14 mouse cellular contexts compared by ENCODE assay signal in the genomic region with DNA sequence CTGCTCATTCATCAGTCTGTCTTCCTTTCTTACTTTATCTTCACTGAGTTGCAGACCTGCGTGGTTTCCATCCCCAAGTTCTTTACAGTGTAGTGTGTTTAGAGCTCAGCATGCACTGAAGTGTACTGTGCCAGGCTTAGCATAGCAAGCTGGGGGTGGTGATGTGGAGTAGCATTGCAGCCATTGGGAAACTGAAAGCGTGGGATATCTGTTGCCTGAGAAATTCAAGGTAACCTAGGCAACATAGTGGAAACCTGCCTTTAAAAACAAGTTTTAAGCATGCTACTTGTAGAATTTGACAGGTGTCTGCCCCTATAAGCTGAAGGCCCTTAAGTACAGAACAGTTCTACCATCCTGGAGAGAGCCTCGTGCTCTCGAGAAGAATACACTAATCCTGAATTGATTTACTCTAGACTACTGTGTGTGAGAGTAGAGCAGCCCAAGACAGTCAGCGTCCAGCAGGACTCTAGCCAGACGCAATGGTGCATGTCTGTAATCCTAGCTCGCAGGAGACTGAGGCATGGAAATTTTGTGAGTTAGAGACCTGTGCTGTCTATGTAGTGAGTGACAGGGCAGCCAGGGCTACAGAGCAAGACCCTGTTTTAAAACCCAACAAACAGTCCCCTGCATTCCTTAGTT. TPM values are rescaled to one million over a fixed set of nuclear protein-coding genes. Genes with fewer than 3 reads are reported as not detected.
A peak's percentile ranks its signal among the peaks of the same experiment; 100 is the strongest.
DNase-seq lines count a peak whose midpoint lies in the region; ATAC-seq lines count a peak whose summit lies in the region.
"Had no signal": no experiment of that assay in that cellular context is flagged by ENCODE, and none has a peak within 500 bp of the region (broad histone marks: within the 10 kb centered on the region; RNA-seq: fewer than 3 reads in every experiment).

No protein-coding gene starts in this region.

- no peak for ATAC-seq in hindbrain, embryonic 13.5 days (ENCODE audit: low FRiP score)
- no peak for ATAC-seq in hindbrain, embryonic 12.5 days (ENCODE audit: low FRiP score)
- ATAC-seq in midbrain, embryonic 16.5 days: 0 out of 2 replicates have a peak, but pooled peaks have one; percentile 39
- ATAC-seq in stomach, embryonic 15.5 days (ENCODE audit: insufficient read depth, low FRiP score, low read depth): 0 out of 2 replicates have a peak, but pooled peaks have one; percentile 18
- no peak for ATAC-seq in granulocyte monocyte progenitor cell, adult 5-6 weeks (replicated peaks; ENCODE audit: poor library complexity, severe bottlenecking)
- ATAC-seq: CD4-positive, CD25-positive, alpha-beta regulatory T cell, adult 4 months had no signal

- H3K27me3 ChIP-seq in hindbrain, embryonic 13.5 days: no peaks in the 10 kb centered on the region
- H3K27me3 ChIP-seq in hindbrain, embryonic 12.5 days: no peaks in the 10 kb centered on the region
- H3K27me3 ChIP-seq in midbrain, embryonic 16.5 days (ENCODE audit: control insufficient read depth, insufficient read depth, low read depth, low read length): no peaks in the 10 kb centered on the region
- no peaks in the 10 kb centered on the region for H3K27me3 ChIP-seq in midbrain, embryonic 10.5 days (ENCODE audit: low read depth, poor library complexity, severe bottlenecking)
- no peaks in the 10 kb centered on the region for H3K27me3 ChIP-seq in stomach, embryonic 15.5 days (replicated peaks)
- H3K27me3 ChIP-seq: heart, embryonic 13.5 days had no signal

- H3K9me3 ChIP-seq in hindbrain, embryonic 13.5 days: no peaks in the 10 kb centered on the region
- no peaks in the 10 kb centered on the region for H3K9me3 ChIP-seq in hindbrain, embryonic 12.5 days (replicated peaks)
- no peaks in the 10 kb centered on the region for H3K9me3 ChIP-seq in midbrain, embryonic 16.5 days (replicated peaks; ENCODE audit: control insufficient read depth, low read length, poor library complexity, severe bottlenecking)
- no peaks in the 10 kb centered on the region for H3K9me3 ChIP-seq in midbrain, embryonic 10.5 days (replicated peaks)
- H3K9me3 ChIP-seq in stomach, embryonic 15.5 days: no peaks in the 10 kb centered on the region
- H3K9me3 ChIP-seq: heart, embryonic 13.5 days had no signal

- peaks cover 24% of the 10 kb centered on the region for H3K36me3 ChIP-seq in hindbrain, embryonic 13.5 days
- H3K36me3 ChIP-seq in hindbrain, embryonic 12.5 days: peaks cover 19% of the 10 kb centered on the region; the same call in 1 of the 2 replicates
- H3K36me3 ChIP-seq in midbrain, embryonic 16.5 days (ENCODE audit: control insufficient read depth, insufficient read depth, low read length): peaks cover 10% of the 10 kb centered on the region
- peaks cover 44% of the 10 kb centered on the region for H3K36me3 ChIP-seq in midbrain, embryonic 10.5 days
- peaks cover 6% of the 10 kb centered on the region; the same call in 1 of the 2 replicates for H3K36me3 ChIP-seq in stomach, embryonic 15.5 days

- H3K27ac ChIP-seq in hindbrain, embryonic 13.5 days: 0 out of 2 replicates have a peak overlapping the region, but pooled peaks have one; percentile 4
- no peak overlapping the region; the same call in 1 of the 2 replicates for H3K27ac ChIP-seq in hindbrain, embryonic 12.5 days
- no peak overlapping the region for H3K27ac ChIP-seq in midbrain, embryonic 16.5 days (ENCODE audit: low read length)
- no peak overlapping the region for H3K27ac ChIP-seq in midbrain, embryonic 10.5 days (replicated peaks)
- no peak overlapping the region for H3K27ac ChIP-seq in stomach, embryonic 15.5 days
- H3K27ac ChIP-seq: gastrocnemius, adult 2 months had no signal

- DNase-seq in layer of hippocampus, adult 9-11 months: peak; percentile 56
- DNase-seq in layer of hippocampus, postnatal 25 days (ENCODE audit: extremely low spot score in 1 of 2, low spot score in 1 of 2): no peak
- DNase-seq in midbrain, embryonic 10.5 days (ENCODE audit: low spot score): no peak
- DNase-seq: adrenal gland, postnatal 10 days; gastrocnemius, adult 2 months; lung, postnatal 14 days; midbrain, embryonic 14.5 days had no signal

- 76% methylated on average over 7 of the region's 7 CpGs for WGBS in hindbrain, embryonic 13.5 days
- WGBS in hindbrain, embryonic 12.5 days: 75% methylated on average over 7 of the region's 7 CpGs
- 53% methylated on average over 7 of the region's 7 CpGs for WGBS in midbrain, embryonic 16.5 days
- 75% methylated on average over 7 of the region's 7 CpGs for WGBS in midbrain, embryonic 10.5 days
- 54% methylated on average over 7 of the region's 7 CpGs for WGBS in stomach, embryonic 15.5 days

- peaks cover 10% of the 10 kb centered on the region for H3K4me1 ChIP-seq in hindbrain, embryonic 13.5 days (replicated peaks)
- peaks cover 4% of the 10 kb centered on the region; the same call in 1 of the 2 replicates for H3K4me1 ChIP-seq in hindbrain, embryonic 12.5 days
- peaks cover 6% of the 10 kb centered on the region; the same call in 1 of the 2 replicates for H3K4me1 ChIP-seq in midbrain, embryonic 16.5 days (ENCODE audit: control insufficient read depth, insufficient read depth, low read length)
- H3K4me1 ChIP-seq in midbrain, embryonic 10.5 days: peaks cover 7% of the 10 kb centered on the region; the same call in 1 of the 2 replicates
- 0 out of 2 replicates have a peak, but pooled peaks cover 7% of the 10 kb centered on the region for H3K4me1 ChIP-seq in stomach, embryonic 15.5 days

- no peak overlapping the region for H3K4me3 ChIP-seq in hindbrain, embryonic 13.5 days
- H3K4me3 ChIP-seq in hindbrain, embryonic 12.5 days: no peak overlapping the region
- no peak overlapping the region for H3K4me3 ChIP-seq in midbrain, embryonic 16.5 days (ENCODE audit: low read depth, low read length)
- no peak overlapping the region for H3K4me3 ChIP-seq in midbrain, embryonic 10.5 days
- no peak overlapping the region for H3K4me3 ChIP-seq in stomach, embryonic 15.5 days (replicated peaks)
- H3K4me3 ChIP-seq: gastrocnemius, adult 2 months; heart, embryonic 13.5 days had no signal

- no peak overlapping the region for H3K4me2 ChIP-seq in hindbrain, embryonic 13.5 days
- H3K4me2 ChIP-seq in hindbrain, embryonic 12.5 days (replicated peaks): no peak overlapping the region
- H3K4me2 ChIP-seq in midbrain, embryonic 16.5 days (ENCODE audit: low read length): no peak overlapping the region
- H3K4me2 ChIP-seq in stomach, embryonic 15.5 days: no peak overlapping the region
- H3K4me2 ChIP-seq: heart, embryonic 13.5 days had no signal

- H3K9ac ChIP-seq in hindbrain, embryonic 13.5 days: no peak overlapping the region
- H3K9ac ChIP-seq in hindbrain, embryonic 12.5 days: no peak overlapping the region
- H3K9ac ChIP-seq in midbrain, embryonic 16.5 days (ENCODE audit: low read depth, low read length): no peak overlapping the region
- H3K9ac ChIP-seq in stomach, embryonic 15.5 days: no peak overlapping the region

RNA-seq across cellular contexts. Expression of a gene that starts 23.9 kb away (rescaled TPM):
- polyA plus RNA-seq in hindbrain, embryonic 13.5 days (2015; fragmentation: Nextera tagmentation; extraction: Ambion mirVana): 35.2 and 36.3 TPM in 2 replicates
- polyA plus RNA-seq in hindbrain, embryonic 12.5 days (2016; fragmentation: Nextera tagmentation; extraction: Ambion mirVana): 43.4 and 45.9 TPM in 2 replicates
- 100 to 1,000 TPM; 157 to 170 TPM for total RNA-seq in layer of hippocampus, postnatal 25 days (2021)
- 50.9 and 53.0 TPM in 2 replicates for polyA plus RNA-seq in midbrain, embryonic 16.5 days (2015; fragmentation: Nextera tagmentation; extraction: Ambion mirVana)
- 21.0 and 23.9 TPM in 2 replicates for polyA plus RNA-seq in midbrain, embryonic 10.5 days (2016; fragmentation: Nextera tagmentation; extraction: Ambion mirVana)
- polyA plus RNA-seq in stomach, embryonic 15.5 days (2015; fragmentation: Nextera tagmentation; extraction: Ambion mirVana): 17.2 and 18.7 TPM in 2 replicates
- total RNA-seq in granulocyte monocyte progenitor cell, adult 5-6 weeks (2014; fragmentation: Nextera tagmentation): 38.0 and 47.4 TPM in 2 replicates
- total RNA-seq in granulocyte monocyte progenitor cell, adult 5-6 weeks (2017): 54.0 and 54.3 TPM in 2 replicates

Comparison
In these comparisons a context has a peak if more than half of its experiments do, and no peak if none do; other contexts are left out.
1. ATAC-seq: peak in midbrain, embryonic 16.5 days (single experiment) and stomach, embryonic 15.5 days (single experiment); none in hindbrain, embryonic 13.5 days (single experiment), hindbrain, embryonic 12.5 days (single experiment) and granulocyte monocyte progenitor cell, adult 5-6 weeks (single experiment).